Mouse (Mus musculus): Measurements from ENCODE around the gene Snx6. TPM values are rescaled to one million over a fixed set of nuclear protein-coding genes. Genes with fewer than 3 reads are reported as not detected.
"Not testable (repeated sequence)": the region's sequence is repeated elsewhere in the genome, so short reads cannot be mapped to it uniquely, and the experiment has no call there.

Gene Snx6
- polyA plus RNA-seq (2016; fragmentation: Nextera tagmentation; extraction: Ambion mirVana) = 123 and 162 TPM in 2 replicates

GRCm38 (mm10) chr12:54795153-54795998 lies at the start of gene Snx6:
TSS of gene Snx6 (minus strand) at chr12:54795703.
- H3K27ac ChIP-seq = peak within 1 kb of the TSS; percentile 98
- WGBS = under 1% methylated on average over 76 of the region's 76 CpGs
- no peaks in the 10 kb centered on the region for H3K27me3 ChIP-seq (ENCODE audit: insufficient read depth, poor library complexity, severe bottlenecking)
- peaks cover 6% of the 10 kb centered on the region; the same call in 1 of the 2 replicates for H3K36me3 ChIP-seq
- H3K9me3 ChIP-seq = no peaks in the 10 kb centered on the region
- peak within 1 kb of the TSS; percentile 96 for H3K4me3 ChIP-seq
- H3K4me1 ChIP-seq = peaks cover 29% of the 10 kb centered on the region
- peak; percentile 94 for DNase-seq (ENCODE audit: low spot score)

GRCm38 (mm10) chr12:54844415-54844814 lies 48.9 kb upstream of the Snx6 start:
- Histone ChIP-seq H3K27me3 (ENCODE audit: insufficient read depth, poor library complexity, severe bottlenecking) (no peaks in the 10 kb centered on the region), H3K9me3 (no peaks in the 10 kb centered on the region), H3K4me3 (no peak overlapping the region), H3K36me3 (no peaks in the 10 kb centered on the region), H3K4me1 (no peaks in the 10 kb centered on the region), H3K27ac (no peak overlapping the region)
- DNase-seq (ENCODE audit: low spot score) = no peak

GRCm38 (mm10) chr12:54841576-54841975 lies 46.1 kb upstream of the Snx6 start:
- no peak overlapping the region for H3K27ac ChIP-seq
- WGBS = 81% methylated on average over 1 of the region's 1 CpGs
- DNase-seq (ENCODE audit: low spot score) = peak; percentile 30
- no peaks in the 10 kb centered on the region for H3K9me3 ChIP-seq
- H3K4me3 ChIP-seq = no peak overlapping the region
- H3K27me3 ChIP-seq (ENCODE audit: insufficient read depth, poor library complexity, severe bottlenecking) = no peaks in the 10 kb centered on the region
- no peaks in the 10 kb centered on the region for H3K36me3 ChIP-seq
- H3K4me1 ChIP-seq = peaks cover 7% of the 10 kb centered on the region

- H3K9me3 ChIP-seq = no peaks in the 10 kb centered on the region
- no peak for DNase-seq (ENCODE audit: low spot score)
- peaks cover 21% of the 10 kb centered on the region for H3K4me1 ChIP-seq
- WGBS = 76% methylated on average over 2 of the region's 2 CpGs
- no peak overlapping the region for H3K4me3 ChIP-seq
- no peaks in the 10 kb centered on the region for H3K27me3 ChIP-seq (ENCODE audit: insufficient read depth, poor library complexity, severe bottlenecking)
- H3K36me3 ChIP-seq = no peaks in the 10 kb centered on the region
- H3K27ac ChIP-seq = no peak overlapping the region
Measured at GRCm38 (mm10) chr12:54839815-54840214, 44.3 kb upstream of the Snx6 start.

- no peaks in the 10 kb centered on the region for H3K36me3 ChIP-seq
- H3K27me3 ChIP-seq (ENCODE audit: insufficient read depth, poor library complexity, severe bottlenecking) = no peaks in the 10 kb centered on the region
- no peaks in the 10 kb centered on the region for H3K9me3 ChIP-seq
- H3K4me3 ChIP-seq = no peak overlapping the region
- DNase-seq (ENCODE audit: low spot score) = no peak
- peaks cover 26% of the 10 kb centered on the region for H3K4me1 ChIP-seq
- H3K27ac ChIP-seq = no peak overlapping the region
Measured at GRCm38 (mm10) chr12:54838931-54839330, 43.4 kb upstream of the Snx6 start.

GRCm38 (mm10) chr12:54835608-54836570 lies 40.4 kb upstream of the Snx6 start:
- Histone ChIP-seq H3K27ac (peak overlapping the region; percentile 86), H3K9me3 (no peaks in the 10 kb centered on the region), H3K4me3 (no peak overlapping the region; the same call in 1 of the 2 replicates), H3K4me1 (peaks cover 29% of the 10 kb centered on the region), H3K27me3 (ENCODE audit: insufficient read depth, poor library complexity, severe bottlenecking) (no peaks in the 10 kb centered on the region), H3K36me3 (no peaks in the 10 kb centered on the region)
- 66% methylated on average over 18 of the region's 18 CpGs for WGBS
- peak; percentile 76 for DNase-seq (ENCODE audit: low spot score)

GRCm38 (mm10) chr12:54834925-54835447 lies 39.5 kb upstream of the Snx6 start:
- Histone ChIP-seq H3K36me3 (no peaks in the 10 kb centered on the region), H3K4me1 (peaks cover 29% of the 10 kb centered on the region), H3K9me3 (no peaks in the 10 kb centered on the region), H3K4me3 (peak overlapping the region; percentile 50), H3K27me3 (ENCODE audit: insufficient read depth, poor library complexity, severe bottlenecking) (no peaks in the 10 kb centered on the region), H3K27ac (peak overlapping the region; percentile 86)
- 11% methylated on average over 11 of the region's 11 CpGs for WGBS
- DNase-seq (ENCODE audit: low spot score) = peak; percentile 94

- H3K36me3 ChIP-seq = no peaks in the 10 kb centered on the region
- H3K27me3 ChIP-seq (ENCODE audit: insufficient read depth, poor library complexity, severe bottlenecking) = no peaks in the 10 kb centered on the region
- WGBS = 49% methylated on average over 9 of the region's 9 CpGs
- H3K9me3 ChIP-seq = no peaks in the 10 kb centered on the region
- DNase-seq (ENCODE audit: low spot score) = peak; percentile 67
- peaks cover 29% of the 10 kb centered on the region for H3K4me1 ChIP-seq
- H3K4me3 ChIP-seq = no peak overlapping the region
- H3K27ac ChIP-seq = peak overlapping the region; percentile 65
Measured at GRCm38 (mm10) chr12:54833856-54834399, 38.4 kb upstream of the Snx6 start.

GRCm38 (mm10) chr12:54831927-54832326 lies 36.4 kb upstream of the Snx6 start:
- H3K4me1 ChIP-seq = peaks cover 24% of the 10 kb centered on the region
- WGBS = 76% methylated on average over 1 of the region's 1 CpGs
- H3K27ac ChIP-seq; DNase-seq (ENCODE audit: low spot score); H3K27me3 ChIP-seq (ENCODE audit: insufficient read depth, poor library complexity, severe bottlenecking); H3K36me3 ChIP-seq; H3K4me3 ChIP-seq; H3K9me3 ChIP-seq: not testable (repeated sequence)

GRCm38 (mm10) chr12:54830574-54830973 lies 35.1 kb upstream of the Snx6 start:
- DNase-seq (ENCODE audit: low spot score) = peak; percentile 84
- H3K36me3 ChIP-seq = no peaks in the 10 kb centered on the region
- no peaks in the 10 kb centered on the region for H3K27me3 ChIP-seq (ENCODE audit: insufficient read depth, poor library complexity, severe bottlenecking)
- H3K27ac ChIP-seq = no peak overlapping the region
- no peak overlapping the region for H3K4me3 ChIP-seq
- 12% methylated on average over 6 of the region's 6 CpGs for WGBS
- peaks cover 16% of the 10 kb centered on the region for H3K4me1 ChIP-seq
- no peaks in the 10 kb centered on the region for H3K9me3 ChIP-seq

GRCm38 (mm10) chr12:54829876-54830275 lies 34.4 kb upstream of the Snx6 start:
- no peaks in the 10 kb centered on the region for H3K36me3 ChIP-seq
- H3K27me3 ChIP-seq (ENCODE audit: insufficient read depth, poor library complexity, severe bottlenecking) = no peaks in the 10 kb centered on the region
- H3K4me1 ChIP-seq = peaks cover 9% of the 10 kb centered on the region; the same call in 1 of the 2 replicates
- no peak overlapping the region for H3K4me3 ChIP-seq
- no peaks in the 10 kb centered on the region for H3K9me3 ChIP-seq
- 47% methylated on average over 5 of the region's 5 CpGs for WGBS
- DNase-seq (ENCODE audit: low spot score) = no peak
- no peak overlapping the region for H3K27ac ChIP-seq

- 76% methylated on average over 1 of the region's 1 CpGs for WGBS
- Histone ChIP-seq H3K36me3 (no peaks in the 10 kb centered on the region), H3K27ac (no peak overlapping the region), H3K4me1 (peaks cover 5% of the 10 kb centered on the region; the same call in 1 of the 2 replicates), H3K4me3 (no peak overlapping the region), H3K27me3 (ENCODE audit: insufficient read depth, poor library complexity, severe bottlenecking) (no peaks in the 10 kb centered on the region), H3K9me3 (no peaks in the 10 kb centered on the region)
- no peak for DNase-seq (ENCODE audit: low spot score)
Measured at GRCm38 (mm10) chr12:54828043-54828442, 32.5 kb upstream of the Snx6 start.
